Mouse (Mus musculus): ENCODE results near the gene Dusp1. TPM values are rescaled to one million over a fixed set of nuclear protein-coding genes. Genes with fewer than 3 reads are reported as not detected.

Gene Dusp1
- 100 to 1,000 TPM in 1 of 2 experiments, 10 to 100 TPM in 1; 74.6 to 112 TPM for total RNA-seq (2021)
- long read RNA-seq, experiment 1, transcript Dusp1-202 (4 exons, 1,990 nt) = major isoform, 54 of 65 reads
- long read RNA-seq, experiment 1, partial matches to known transcripts = 3 of 65 reads
- long read RNA-seq, experiment 1, other reads (novel, unspliced or antisense) = 8 of 65 reads
- long read RNA-seq, experiment 2, transcript Dusp1-202 (4 exons, 1,990 nt) = major isoform, 115 of 134 reads
- long read RNA-seq, experiment 2, partial matches to known transcripts = 6 of 134 reads
- long read RNA-seq, experiment 2, other reads (novel, unspliced or antisense) = 11 of 134 reads

DNA sequence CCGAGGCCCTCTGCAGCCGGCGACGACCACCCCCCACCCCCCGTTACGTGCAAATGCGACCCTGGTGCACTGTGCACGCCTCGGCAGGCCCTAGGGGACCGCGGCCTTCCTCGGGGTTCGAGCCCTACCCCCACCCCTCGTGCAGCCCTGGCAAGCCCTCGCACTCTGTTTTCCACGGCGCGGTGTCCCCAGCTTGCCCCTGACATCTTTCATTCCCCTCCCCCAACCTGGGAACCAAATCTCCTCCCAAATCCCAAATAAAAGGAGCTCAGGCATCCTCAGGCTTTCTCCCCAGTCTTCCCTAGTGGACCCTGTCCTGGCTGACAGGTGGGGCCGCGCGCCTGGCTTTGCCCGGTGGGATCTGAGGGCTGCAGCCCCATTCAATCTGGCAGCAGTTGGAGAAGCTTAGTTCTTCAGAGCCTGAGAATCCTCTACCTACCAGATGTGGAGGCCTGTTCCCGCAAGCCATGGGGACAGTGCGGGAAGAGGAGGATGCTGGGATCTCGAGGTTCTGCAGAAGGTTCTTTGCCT lies at the start of gene Dusp1:
Dusp1 (minus strand) TSS at position 478 of the 531 bp plus-strand sequence.
- DNase-seq = no peak
- intact Hi-C loops (cut with DNase I) = no loop called here

DNA sequence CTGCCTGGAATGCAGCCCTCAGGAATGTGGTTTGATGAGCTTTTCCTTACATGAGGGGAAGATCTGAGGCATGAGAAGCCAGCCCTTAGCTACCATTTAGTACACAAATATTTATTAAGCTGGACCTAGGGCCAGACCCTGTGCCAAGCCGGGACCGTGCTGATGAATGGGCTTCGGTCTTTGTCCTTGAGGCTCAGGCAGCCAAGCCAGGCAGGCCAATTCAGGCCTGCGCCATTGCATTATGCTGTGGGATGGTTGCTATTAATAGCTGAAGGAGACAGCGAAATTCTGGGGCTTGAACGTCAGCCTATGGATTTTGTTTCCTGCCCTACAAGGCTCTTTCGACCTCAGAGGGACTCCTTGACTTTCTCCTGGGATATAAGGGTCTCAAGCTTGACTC lies 49.4 kb upstream of the Dusp1 start:
- no peak for DNase-seq
- intact Hi-C loops (cut with DNase I) = no loop called here

DNA sequence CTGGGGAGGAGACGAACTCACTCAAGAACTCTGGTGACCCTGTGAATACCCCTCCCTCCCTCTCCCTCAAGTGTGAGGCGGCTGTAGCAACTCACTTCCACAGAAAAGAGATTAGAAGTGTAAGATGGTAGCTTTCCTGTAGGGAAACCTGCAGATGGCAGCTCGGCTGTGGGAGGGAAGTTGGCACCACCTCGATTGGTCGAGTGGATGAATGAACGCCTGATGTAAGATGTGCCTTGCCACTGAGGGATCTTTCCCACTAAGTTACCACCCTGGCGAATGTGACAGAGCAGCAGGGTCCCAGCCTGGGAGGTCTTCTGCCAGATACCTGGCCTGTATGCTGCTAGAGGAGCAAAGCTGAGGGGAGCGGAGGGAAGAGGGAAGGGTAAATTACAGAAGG lies 47.9 kb upstream of the Dusp1 start:
- DNase-seq = no peak
- intact Hi-C loops (cut with DNase I) = no loop called here

DNA sequence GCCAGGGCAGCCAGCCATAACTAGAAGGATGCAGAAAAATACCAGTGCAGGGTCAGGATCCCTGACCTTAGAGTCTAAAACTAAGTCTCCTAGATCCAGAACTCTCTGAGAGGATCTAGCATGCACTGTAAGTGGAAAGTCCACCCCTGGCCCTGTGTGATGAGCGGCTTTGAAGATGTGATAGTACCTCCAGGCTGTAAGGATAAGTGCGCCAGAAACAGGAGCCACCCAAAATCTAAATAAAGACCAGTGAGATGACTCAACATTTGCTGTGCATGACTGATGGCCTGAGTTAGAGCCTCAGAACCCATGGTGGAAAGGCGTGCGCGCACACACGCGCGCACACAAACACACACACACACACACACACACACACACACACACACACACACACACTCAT lies 46.9 kb upstream of the Dusp1 start:
- DNase-seq = no peak
- intact Hi-C loops (cut with DNase I) = no loop called here

DNA sequence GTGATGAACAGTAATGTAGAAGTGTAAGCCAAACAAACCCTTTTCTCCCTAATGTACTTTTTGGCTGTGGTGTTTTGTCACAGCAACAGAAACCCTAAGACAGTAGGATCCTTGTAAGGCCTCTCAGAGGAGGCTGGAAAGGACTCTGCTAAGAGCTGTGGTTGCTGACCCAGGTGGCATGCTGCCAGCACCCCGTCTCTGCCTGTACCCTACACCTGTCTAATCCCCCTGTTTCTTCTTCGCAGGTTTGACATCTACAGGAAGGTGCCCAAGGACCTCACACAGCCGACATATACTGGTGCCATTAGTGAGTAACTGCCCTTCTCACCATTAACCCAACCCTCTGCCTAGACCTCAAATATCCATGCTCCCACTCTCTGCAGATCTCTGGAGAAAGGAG lies 46.4 kb upstream of the Dusp1 start:
- no peak for DNase-seq
- intact Hi-C loops (cut with DNase I) = no loop called here

DNA sequence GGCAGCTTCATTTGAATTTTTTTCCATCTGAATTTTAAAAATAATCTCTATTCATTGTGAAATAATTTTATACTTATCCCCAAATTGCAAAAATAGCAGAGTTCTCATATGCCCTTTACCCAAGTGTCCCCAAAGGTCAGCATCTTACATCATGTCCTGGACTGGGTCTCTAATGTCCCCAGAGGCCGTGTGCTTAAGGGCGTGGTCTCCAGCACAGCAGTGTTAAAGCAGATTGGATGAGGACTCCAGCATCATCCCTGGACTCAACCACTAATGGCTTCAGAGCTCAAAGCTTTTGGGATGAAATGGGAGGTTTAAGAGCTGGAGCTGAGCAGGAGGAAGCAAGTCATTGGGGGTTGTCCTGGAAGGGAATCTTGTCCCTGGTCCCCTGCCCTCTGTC lies 44.6 kb upstream of the Dusp1 start:
- intact Hi-C loops (cut with DNase I) = no loop called here
- peak in 1 of 2 experiments; percentile 58 for DNase-seq

DNA sequence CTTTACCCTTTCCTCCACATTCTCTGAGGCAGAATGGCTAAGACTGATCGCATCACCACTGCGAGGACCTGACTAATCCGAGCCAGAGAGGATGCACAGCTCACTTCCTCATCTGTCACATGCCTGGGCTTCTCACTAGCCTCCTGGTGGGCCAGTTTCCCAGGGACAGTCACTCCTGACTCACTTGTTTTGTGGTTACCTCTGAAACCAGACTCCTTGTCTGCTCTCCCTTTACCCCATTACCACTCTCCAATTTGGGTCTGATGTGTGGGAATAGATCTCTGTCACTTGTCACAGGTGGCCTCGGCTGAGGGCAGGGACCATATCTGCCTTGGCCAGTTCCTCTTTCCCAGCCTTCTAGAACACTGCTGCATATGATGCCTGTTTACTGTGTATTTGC lies 43.7 kb upstream of the Dusp1 start:
- DNase-seq = no peak
- intact Hi-C loops (cut with DNase I) = no loop called here

DNA sequence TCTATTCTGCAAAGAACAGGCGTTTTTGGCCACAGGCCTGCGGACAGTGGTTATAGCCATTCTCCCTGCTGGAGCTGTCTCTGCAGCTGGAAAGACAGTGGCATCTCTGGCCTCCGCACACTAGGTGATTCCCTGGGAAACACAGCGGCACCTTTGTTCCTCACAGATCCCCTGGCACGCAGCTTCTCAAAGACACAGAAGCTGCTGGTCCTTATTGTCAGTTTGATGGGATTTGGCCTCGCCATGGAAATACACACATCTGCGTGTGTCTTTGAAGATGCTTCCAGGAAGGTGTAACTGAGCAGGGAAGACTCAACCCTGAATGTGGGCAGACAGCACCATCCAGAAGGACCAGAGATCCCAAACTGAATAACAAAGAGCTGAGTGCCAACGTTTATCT lies 41.4 kb upstream of the Dusp1 start:
- intact Hi-C loops (cut with DNase I) = no loop called here
- DNase-seq = no peak

DNA sequence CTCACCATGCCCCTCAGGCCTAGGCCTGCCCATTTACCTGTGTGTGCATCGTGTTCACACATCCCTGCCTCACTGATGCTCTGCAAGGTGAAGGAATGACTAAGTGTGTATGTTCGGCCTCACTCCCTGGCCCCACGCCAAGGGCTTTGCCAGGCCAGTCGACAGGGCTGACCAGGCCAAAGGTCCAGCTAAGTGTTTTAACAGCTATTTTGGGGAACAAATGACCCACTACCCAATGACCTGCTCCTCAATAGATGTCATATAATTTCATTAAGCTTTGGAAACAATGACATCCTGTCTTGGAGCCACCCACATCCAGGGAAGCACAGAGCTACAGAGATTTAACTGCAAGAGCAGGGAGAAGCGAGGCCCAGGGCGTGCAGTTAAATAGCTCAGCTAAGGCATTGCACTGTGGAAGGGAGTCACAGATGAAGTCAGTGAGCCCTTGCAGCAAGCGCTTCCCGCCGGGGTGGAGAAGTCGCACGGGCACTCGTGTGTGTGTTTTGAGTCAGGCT lies 40.5 kb upstream of the Dusp1 start:
- intact Hi-C loops (cut with DNase I) = no loop called here
- DNase-seq = peak in 1 of 2 experiments; percentile 53

DNA sequence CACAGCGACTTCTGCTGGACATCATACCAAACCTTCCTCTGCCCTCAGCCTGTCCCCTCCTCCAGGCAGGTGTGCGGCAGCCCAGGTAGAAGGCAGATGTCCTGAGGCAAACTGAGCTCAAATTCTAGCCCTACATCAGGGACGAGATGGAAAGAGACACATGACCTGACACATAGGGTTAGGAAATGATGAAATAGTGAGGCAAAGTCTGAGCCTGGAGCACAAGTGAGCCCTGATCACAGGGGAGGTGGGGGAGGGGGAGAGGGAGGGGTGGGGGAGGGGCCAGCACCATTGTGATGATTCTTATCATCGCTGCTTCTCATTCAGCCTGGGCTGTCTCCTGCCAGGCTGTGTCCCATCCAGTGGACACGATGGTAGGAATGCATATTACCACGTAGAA lies 40.0 kb upstream of the Dusp1 start:
- no peak for DNase-seq
- intact Hi-C loops (cut with DNase I) = no loop called here

DNA sequence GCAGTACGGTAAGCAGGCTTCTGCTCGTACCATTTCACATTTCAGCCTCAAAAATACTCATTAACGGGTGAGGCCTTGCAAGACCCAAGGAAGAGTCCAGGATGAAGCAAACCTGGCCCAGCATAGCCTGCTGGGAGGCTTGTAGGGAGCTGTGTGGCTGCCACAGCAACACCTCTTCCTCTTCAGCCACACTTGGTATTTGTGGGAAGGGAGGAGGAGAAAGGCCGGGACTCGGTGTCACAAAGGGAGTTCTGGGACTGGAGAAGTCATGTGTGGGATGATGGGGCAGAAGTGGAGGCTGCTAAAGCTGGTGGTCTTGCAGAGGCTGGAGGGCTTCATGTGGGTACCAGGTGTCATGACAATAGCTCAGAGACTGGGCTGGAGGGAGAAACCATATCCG lies 39.6 kb upstream of the Dusp1 start:
- no peak for DNase-seq
- intact Hi-C loops (cut with DNase I) = no loop called here

DNA sequence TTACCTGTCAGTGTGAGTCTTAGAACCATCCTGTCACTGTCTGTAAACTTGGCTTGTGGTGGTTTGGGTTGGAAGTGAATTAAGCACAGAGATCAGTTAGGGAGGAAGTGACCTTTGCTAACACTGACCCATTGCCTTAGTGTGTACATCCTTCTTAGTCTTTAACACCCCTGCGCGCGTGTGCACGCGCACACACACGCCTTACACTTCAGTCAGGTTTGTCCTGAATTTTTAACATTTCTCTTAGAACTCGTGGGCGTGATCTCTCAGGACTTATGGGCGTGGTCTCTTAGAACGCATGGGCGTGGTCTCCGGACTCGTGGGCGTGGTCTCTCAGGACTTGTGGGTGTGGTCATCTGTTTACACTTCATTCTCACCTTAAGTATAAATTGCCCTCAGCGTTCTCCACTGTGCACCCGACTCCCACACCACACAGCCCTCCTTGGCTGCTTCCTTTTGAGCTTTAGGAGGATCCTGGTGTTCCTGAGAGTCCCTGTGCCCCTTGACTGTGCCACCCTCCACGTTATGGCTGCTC lies 39.1 kb upstream of the Dusp1 start:
- intact Hi-C loops (cut with DNase I) = no loop called here
- DNase-seq = no peak

DNA sequence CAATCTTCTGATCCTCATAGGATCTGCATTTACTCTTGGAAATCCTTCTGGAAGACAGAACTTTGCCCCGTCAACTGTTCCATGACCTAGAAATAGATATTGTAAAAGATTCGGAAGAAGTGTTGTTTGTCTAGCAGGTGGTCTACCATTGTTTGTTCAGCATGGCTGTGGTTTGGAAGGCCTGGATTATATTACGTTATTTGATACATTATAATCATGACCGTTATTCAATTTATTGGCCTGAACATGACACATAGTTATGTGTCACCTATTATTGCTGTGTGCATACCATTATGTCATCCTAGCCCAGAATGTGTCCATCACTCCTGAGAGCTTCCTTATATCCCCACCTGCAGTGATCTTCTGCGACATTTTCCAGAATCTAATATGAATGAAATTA lies 36.9 kb upstream of the Dusp1 start:
- DNase-seq = no peak
- intact Hi-C loops (cut with DNase I) = no loop called here

DNA sequence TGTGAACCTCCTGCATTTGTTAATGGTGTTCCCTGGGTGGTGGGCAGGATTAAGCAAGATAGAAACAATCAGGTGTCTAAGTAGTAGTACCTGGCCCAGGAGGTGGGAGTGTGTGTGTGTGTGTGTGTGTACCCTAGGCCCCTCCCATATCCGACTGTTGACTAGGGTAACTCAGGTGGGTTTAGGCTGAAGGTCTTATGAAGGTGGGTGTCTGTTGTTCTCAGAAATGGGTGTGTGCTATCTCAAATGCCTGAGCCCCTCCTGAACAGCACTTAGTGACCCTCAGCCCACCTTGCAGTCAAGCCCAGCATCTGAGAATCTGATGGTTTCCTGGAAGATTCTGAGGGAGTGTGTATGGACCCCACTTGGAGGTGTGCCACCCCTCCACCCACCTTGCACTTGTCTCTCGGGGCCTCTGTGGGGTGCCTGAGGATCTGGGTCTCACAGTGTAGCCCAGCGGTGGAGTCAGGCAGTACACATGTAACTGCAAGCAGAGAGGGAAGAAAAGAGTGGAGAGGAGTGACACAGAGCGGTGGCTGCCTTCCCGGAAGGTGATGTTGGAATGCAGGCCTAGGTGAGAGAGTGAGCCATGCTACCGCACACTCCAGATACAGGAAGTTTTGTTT lies 35.0 kb upstream of the Dusp1 start:
- DNase-seq = no peak
- intact Hi-C loops (cut with DNase I) = loop anchor here (2.0 kb wide), 1 partner anchor 88 kb away; no protein-coding TSS in a partner anchor

DNA sequence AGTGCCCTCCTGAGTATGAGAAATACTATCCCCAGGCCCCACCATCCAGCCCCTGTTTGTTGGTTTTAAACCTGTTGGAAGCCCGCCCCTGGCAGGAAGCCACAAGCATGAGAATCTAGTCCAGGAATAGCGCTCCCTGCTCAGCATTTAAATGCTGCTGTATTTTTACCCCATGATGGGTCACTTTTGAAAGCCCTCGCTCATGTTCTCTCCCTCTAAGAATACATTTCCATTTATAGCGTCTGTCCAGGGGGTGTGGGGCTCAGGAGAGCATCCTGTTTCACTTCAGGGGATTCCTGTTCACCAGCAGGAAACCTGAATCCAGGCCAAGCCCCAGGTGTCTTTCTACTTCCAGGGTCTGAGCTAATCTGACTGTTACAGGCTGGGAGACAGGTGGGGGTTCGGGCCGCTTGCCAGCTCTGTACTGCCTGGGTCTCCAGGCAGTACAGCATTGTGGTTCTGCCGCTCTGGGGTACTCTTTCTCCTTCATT lies 34.3 kb upstream of the Dusp1 start:
- intact Hi-C loops (cut with DNase I) = loop anchor here (2.0 kb wide), 1 partner anchor 87 kb away; no protein-coding TSS in a partner anchor
- DNase-seq = peak; percentile 80 to 87

DNA sequence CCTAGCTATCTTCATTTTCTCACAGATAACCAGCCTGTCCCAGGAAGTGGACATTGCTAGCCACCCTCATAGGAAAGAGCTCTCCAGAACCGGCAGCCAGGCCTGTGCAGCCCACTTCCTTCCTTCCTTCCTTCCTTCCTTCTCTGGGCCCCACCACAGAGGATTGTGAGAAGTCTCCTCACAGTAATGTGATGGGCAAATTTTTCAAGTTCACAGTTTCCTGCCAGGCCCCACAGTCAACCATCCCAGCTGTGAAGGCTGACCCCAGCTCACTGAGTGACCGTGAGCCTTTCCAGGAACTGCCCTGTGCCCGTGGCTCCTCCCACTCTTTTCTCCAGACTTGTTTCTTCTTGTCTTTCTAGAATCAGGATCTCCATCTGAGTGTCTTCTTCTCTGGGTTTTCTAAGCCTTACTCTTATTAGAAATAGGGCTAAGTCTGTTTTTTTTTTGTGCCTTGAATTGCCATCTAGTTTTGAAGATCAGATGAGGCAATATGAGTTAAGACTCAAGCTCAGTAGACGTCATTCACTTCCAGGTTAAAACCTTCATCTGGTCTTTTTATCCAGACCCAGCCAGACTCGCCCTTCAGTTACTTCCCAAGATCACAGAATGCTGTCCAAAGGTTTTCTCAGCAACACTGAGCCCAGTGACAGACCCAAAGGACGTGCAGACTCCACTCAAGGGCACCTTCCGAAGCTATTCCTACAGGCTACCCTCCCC lies 33.7 kb upstream of the Dusp1 start:
- DNase-seq = no peak
- intact Hi-C loops (cut with DNase I) = loop anchor here (2.0 kb wide), 1 partner anchor 87 kb away; no protein-coding TSS in a partner anchor

DNA sequence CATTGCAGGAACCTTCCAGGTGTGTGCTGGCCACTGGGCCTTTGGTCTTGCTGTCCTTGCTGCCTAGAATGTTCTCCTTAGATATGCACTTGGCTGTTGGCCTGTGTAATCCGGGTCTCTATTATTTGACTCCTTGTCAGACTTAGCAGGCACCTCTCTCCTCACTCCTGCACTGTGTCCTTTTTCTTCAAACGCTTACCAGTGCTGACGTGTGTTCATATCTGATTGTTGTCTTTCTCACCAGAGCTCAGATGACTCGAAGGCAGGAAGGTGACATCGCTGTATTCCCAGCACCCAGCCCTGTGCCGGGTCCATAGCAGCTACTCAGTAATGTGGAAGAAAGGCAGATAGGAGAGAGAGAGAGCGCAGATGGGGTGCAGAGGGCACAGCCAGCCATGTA lies 33.0 kb upstream of the Dusp1 start:
- intact Hi-C loops (cut with DNase I) = no loop called here

DNA sequence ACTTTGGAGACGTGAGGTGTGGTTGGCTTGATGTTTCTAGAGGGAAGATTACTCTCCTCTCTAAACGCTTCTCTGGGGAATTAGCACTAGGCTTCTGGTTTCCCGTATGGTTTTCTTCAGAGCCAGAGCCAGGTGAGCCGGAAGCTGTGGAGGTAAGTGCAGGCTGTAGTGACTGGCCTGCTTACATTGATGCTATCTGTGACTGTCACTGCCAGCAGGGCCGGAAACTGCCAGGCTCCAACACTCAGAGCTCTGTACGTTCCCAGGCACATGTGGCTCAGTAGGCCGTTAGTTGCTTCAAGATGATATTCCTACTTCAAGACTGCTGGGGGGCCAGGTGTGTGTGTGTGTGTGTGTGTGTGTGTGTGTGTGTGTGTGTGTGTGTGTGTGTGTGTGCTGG lies 32.2 kb upstream of the Dusp1 start:
- intact Hi-C loops (cut with DNase I) = no loop called here
- DNase-seq = no peak

More for the DNA sequence above, 33.0 kb upstream of the Dusp1 start:
- no peak for DNase-seq

DNA sequence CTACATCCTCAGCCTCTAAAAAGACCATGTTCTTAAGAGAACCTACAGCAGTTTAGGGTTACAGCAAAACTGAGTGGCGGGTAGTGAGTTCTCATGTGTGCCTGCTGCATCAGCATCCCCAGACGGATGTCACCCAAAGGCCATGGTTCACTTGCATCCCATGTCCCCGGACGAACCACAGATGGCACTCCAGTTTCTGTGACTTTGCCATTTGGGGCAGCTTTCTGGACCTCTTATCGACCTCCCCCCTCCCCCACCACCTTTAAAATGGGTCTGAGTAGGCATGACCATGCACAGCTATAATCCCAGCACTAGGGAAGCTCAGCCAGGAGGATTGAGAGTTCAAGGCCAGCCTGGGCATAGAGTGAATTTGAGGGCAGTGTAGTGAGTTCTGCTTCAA lies 31.3 kb upstream of the Dusp1 start:
- intact Hi-C loops (cut with DNase I) = no loop called here
- no peak for DNase-seq

DNA sequence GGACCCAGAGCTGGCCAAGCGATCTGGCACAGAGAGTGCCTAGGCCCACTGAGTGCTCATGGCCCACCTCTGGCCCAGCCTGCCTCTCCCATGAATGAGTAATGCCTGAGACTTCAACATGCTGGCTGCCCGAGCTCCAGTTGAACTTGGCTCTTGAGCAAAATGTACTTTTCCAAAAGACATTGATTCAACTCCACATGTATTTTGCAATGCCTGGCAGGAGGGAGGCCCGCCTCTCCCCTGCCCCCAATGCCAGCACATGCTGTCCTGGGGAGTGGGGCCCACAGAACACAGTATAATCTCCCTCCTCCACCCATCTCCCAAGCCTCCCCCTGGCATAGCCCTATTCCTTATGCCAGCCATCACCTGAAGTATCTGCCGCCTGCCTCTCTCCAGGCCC lies 30.6 kb upstream of the Dusp1 start:
- intact Hi-C loops (cut with DNase I) = no loop called here
- peak; percentile 62 to 79 for DNase-seq

All from gastrocnemius, postnatal 36 days (tissue).